Mouse (Mus musculus): ENCODE measurements around the gene Bmp7. TPM values are rescaled to one million over a fixed set of nuclear protein-coding genes. Genes with fewer than 3 reads are reported as not detected.

The Bmp7 gene
- polyA plus RNA-seq (2016; fragmentation: Nextera tagmentation; extraction: Ambion mirVana): 3.3 and 4.4 TPM in 2 replicates

DNA sequence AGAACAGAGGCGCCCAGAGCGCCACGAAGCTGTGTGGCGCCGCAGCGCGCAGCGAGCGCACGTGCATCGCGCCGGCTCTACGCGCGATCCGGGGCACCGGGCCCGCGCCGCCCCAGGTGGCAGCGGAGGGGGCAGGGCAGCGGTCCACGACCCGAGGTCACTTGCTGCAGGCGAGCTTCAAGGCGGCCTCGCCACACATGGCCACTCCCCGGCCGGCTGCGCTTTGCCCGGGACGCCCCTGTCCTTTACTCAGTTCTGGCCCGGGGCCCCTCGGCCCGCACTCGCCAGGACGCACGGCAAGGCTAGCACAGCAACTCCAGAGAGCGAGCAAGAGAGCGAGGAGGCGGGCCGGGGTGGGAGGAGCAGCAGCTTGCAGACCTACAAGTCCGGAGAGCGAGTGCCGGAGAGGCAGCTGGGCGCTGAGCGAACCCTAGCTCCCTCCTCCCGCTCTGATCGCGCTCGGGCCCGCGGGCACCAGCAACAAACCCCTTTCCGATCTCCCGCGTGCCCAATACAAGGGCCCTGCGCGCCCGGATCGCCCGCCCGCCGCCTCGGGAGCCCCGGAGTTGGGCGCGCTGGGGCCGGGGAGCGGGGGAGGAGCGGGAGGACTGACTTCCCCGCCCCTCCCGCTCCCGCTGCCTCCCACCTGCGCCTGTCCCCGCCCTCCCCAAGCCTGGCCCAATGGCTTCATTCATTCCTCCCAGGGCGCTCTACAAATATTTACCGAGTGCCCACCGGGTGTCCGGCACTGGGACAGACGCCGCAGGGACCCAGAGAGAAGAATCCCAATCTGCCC lies at the start of gene Bmp7:
TSS of gene Bmp7 (minus strand) at position 319 of the 796 bp plus-strand sequence.
- no peaks in the 10 kb centered on the region for H3K36me3 ChIP-seq
- peak within 1 kb of the TSS; percentile 67 for H3K4me2 ChIP-seq
- peak within 1 kb of the TSS; percentile 49 for H3K4me3 ChIP-seq
- peak within 1 kb of the TSS; percentile 64; the same call in 1 of the 2 replicates for H3K27ac ChIP-seq
- peak; percentile 56 for ATAC-seq
- no peaks in the 10 kb centered on the region for H3K9me3 ChIP-seq (replicated peaks)
- 0 out of 2 replicates have a peak within 1 kb of the TSS, but pooled peaks have one; percentile 7 for H3K9ac ChIP-seq
- WGBS (ENCODE audit: insufficient replicate concordance): under 1% methylated on average over 82 of the region's 82 CpGs
- H3K27me3 ChIP-seq (replicated peaks): peaks cover 97% of the 10 kb centered on the region
- H3K4me1 ChIP-seq: peaks cover 22% of the 10 kb centered on the region; the same call in 1 of the 2 replicates

- no peaks in the 10 kb centered on the region for H3K36me3 ChIP-seq
- WGBS (ENCODE audit: insufficient replicate concordance): 61% methylated on average over 9 of the region's 9 CpGs
- 0 out of 2 replicates have a peak, but pooled peaks have one; percentile 21 for ATAC-seq
- peaks cover 13% of the 10 kb centered on the region; the same call in 1 of the 2 replicates for H3K27me3 ChIP-seq (replicated peaks)
- H3K4me2 ChIP-seq: no peak overlapping the region
- no peak overlapping the region for H3K9ac ChIP-seq
- no peak overlapping the region for H3K27ac ChIP-seq
- H3K9me3 ChIP-seq (replicated peaks): no peaks in the 10 kb centered on the region
- H3K4me3 ChIP-seq: no peak overlapping the region
- H3K4me1 ChIP-seq: peaks cover 5% of the 10 kb centered on the region; the same call in 1 of the 2 replicates
Measured at GRCm38 (mm10) chr2:172982776-172983561, 42.8 kb upstream of the Bmp7 start.

DNA sequence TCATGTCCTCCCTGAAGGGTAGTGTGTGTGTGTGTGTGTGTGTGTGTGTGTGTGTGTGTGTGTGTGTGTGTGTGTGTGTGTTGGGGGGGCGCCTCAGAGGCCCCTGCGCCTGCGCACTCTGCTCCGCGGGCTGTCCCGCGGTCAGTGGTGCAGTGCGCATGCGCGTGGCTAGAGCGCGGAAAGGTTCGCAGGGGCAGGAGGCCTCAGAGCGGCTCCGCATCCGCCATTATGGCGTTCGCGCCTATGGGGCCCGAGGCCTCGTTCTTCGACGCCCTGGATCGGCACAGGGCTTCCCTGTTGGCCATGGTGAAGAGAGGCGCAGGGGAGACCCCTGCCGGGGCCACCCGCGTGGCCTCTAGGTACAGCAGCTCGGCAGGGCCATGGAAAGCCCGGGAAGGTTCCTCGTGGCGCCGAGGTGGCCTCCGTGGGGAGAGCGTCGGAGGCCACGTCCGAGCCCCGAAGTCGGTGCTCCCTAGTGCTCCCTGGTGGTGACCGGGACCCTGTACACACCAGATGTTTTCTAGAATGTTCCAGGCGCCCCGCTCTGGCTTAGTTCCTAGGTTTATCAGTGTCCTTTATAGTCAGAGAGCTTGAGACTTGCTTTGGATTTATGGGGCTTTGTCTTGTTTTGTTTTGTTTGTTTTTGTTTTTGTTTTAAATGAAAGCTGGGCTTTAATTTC lies 39.7 kb upstream of the Bmp7 start:
- ATAC-seq: no peak
- Histone ChIP-seq H3K4me1 (peaks cover 25% of the 10 kb centered on the region), H3K36me3 (no peaks in the 10 kb centered on the region), H3K27ac (no peak overlapping the region), H3K27me3 (replicated peaks) (no peaks in the 10 kb centered on the region; the same call in 1 of the 2 replicates), H3K9ac (no peak overlapping the region), H3K4me2 (no peak overlapping the region), H3K9me3 (replicated peaks) (no peaks in the 10 kb centered on the region), H3K4me3 (no peak overlapping the region)
- 91% methylated on average over 43 of the region's 43 CpGs for WGBS (ENCODE audit: insufficient replicate concordance)

DNA sequence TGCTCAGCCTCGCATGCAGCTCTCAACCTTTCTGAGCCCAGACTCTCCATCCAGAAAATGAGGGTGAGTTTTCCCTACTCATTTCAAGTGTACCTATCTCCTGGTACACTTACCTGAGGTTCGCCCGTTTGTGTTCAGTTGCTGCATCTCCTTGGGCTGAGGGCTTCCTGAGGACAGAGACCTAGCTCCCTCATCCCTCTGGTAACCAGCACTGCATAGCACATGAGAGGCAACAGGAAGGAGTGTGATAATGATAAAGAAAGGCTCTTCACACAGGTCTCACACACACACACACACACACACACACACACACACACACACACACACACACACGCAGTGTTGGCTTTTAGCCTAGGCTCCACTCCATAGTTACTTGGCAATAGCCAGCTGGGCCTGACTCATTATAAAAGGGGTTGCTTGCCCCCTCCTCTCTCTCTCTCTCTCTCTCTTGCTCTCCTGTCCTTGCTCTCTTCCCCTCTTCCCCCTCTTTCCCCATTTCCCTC lies 38.1 kb upstream of the Bmp7 start:
- WGBS (ENCODE audit: insufficient replicate concordance): 38% methylated on average over 4 of the region's 4 CpGs
- H3K4me3 ChIP-seq: no peak overlapping the region
- H3K27me3 ChIP-seq (replicated peaks): no peaks in the 10 kb centered on the region; the same call in 1 of the 2 replicates
- peak overlapping the region; percentile 48 for H3K4me2 ChIP-seq
- H3K9ac ChIP-seq: no peak overlapping the region
- H3K36me3 ChIP-seq: no peaks in the 10 kb centered on the region
- peaks cover 28% of the 10 kb centered on the region for H3K4me1 ChIP-seq
- H3K9me3 ChIP-seq (replicated peaks): no peaks in the 10 kb centered on the region
- no peak overlapping the region for H3K27ac ChIP-seq
- ATAC-seq: no peak

GRCm38 (mm10) chr2:172977409-172978130 lies 37.4 kb upstream of the Bmp7 start, which contains the start of gene Spo11:
Spo11 (plus strand) TSS chr2:172977700.
- H3K9me3 ChIP-seq (replicated peaks): no peaks in the 10 kb centered on the region
- no peak within 1 kb of the TSS for H3K27ac ChIP-seq
- no peak for ATAC-seq
- H3K9ac ChIP-seq: peak within 1 kb of the TSS; percentile 31
- H3K4me1 ChIP-seq: peaks cover 28% of the 10 kb centered on the region
- H3K4me2 ChIP-seq: peak within 1 kb of the TSS; percentile 48
- peak within 1 kb of the TSS; percentile 11 for H3K4me3 ChIP-seq
- H3K27me3 ChIP-seq (replicated peaks): no peaks in the 10 kb centered on the region; the same call in 1 of the 2 replicates
- no peaks in the 10 kb centered on the region for H3K36me3 ChIP-seq
- WGBS (ENCODE audit: insufficient replicate concordance): 14% methylated on average over 14 of the region's 14 CpGs

DNA sequence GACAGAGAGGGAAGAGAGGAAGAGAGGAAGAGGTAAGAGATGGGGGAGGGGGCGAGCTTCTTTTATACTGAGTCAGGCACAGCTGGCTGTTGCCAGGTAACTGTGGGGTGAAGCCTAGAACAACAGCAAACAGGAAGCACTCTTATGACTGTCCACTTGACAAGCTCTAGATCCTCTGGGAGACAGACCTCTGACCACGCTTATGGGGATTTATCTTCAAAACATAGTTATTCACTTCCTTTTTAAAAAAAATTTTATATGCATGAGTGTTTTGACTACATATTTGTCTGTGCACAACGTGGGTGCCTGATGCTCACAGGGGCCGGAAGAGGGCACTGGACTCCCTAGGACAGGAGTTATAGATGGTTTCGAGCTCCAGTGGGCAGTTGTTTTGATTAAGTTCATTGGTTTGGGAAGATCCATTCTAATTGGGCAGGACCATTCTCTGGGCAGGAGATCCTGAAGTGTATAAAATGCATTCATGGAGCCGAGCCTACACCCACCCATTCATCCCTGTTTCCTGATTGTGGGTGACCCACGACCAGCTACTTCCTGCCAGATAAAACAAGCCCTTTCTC lies 36.6 kb upstream of the Bmp7 start:
- peaks cover 28% of the 10 kb centered on the region for H3K4me1 ChIP-seq
- WGBS (ENCODE audit: insufficient replicate concordance): 15% methylated on average over 7 of the region's 7 CpGs
- H3K36me3 ChIP-seq: no peaks in the 10 kb centered on the region
- no peak overlapping the region for H3K9ac ChIP-seq
- no peaks in the 10 kb centered on the region; the same call in 1 of the 2 replicates for H3K27me3 ChIP-seq (replicated peaks)
- H3K4me3 ChIP-seq: peak overlapping the region; percentile 11; the same call in 1 of the 2 replicates
- peak overlapping the region; percentile 48 for H3K4me2 ChIP-seq
- 0 out of 2 replicates have a peak, but pooled peaks have one; percentile 31 for ATAC-seq
- no peak overlapping the region for H3K27ac ChIP-seq
- H3K9me3 ChIP-seq (replicated peaks): no peaks in the 10 kb centered on the region

- 74% methylated on average over 6 of the region's 6 CpGs for WGBS (ENCODE audit: insufficient replicate concordance)
- Histone ChIP-seq H3K9me3 (replicated peaks) (no peaks in the 10 kb centered on the region), H3K27me3 (replicated peaks) (no peaks in the 10 kb centered on the region; the same call in 1 of the 2 replicates), H3K4me1 (peaks cover 28% of the 10 kb centered on the region), H3K36me3 (no peaks in the 10 kb centered on the region), H3K9ac (no peak overlapping the region), H3K27ac (no peak overlapping the region), H3K4me3 (no peak overlapping the region), H3K4me2 (no peak overlapping the region)
- no peak for ATAC-seq
Measured at GRCm38 (mm10) chr2:172975159-172975558, 35.0 kb upstream of the Bmp7 start.

DNA sequence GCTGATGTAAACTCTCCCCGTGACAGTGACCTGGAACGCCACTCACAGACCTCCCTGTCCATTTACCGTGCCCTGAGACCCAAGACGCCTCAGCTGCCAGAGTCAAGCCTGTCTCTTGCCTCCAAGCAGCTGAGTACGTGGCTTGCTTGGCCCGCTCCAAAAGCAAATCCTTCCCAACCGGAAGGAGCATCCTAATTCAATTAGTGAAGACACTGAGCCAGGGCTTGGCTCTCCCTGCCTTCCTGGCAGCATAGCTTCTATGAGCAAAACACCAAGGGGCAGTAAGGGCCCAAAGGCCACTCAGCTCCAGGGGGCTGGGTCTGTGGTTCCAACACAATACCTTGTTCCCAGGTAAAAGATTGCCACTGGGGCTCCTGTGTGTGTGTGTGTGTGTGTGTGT lies 34.6 kb upstream of the Bmp7 start:
- peaks cover 28% of the 10 kb centered on the region for H3K4me1 ChIP-seq
- ATAC-seq: no peak
- no peak overlapping the region for H3K27ac ChIP-seq
- H3K27me3 ChIP-seq (replicated peaks): no peaks in the 10 kb centered on the region; the same call in 1 of the 2 replicates
- 53% methylated on average over 7 of the region's 7 CpGs for WGBS (ENCODE audit: insufficient replicate concordance)
- H3K9ac ChIP-seq: no peak overlapping the region
- H3K4me3 ChIP-seq: no peak overlapping the region
- H3K36me3 ChIP-seq: no peaks in the 10 kb centered on the region
- no peaks in the 10 kb centered on the region for H3K9me3 ChIP-seq (replicated peaks)
- H3K4me2 ChIP-seq: no peak overlapping the region

DNA sequence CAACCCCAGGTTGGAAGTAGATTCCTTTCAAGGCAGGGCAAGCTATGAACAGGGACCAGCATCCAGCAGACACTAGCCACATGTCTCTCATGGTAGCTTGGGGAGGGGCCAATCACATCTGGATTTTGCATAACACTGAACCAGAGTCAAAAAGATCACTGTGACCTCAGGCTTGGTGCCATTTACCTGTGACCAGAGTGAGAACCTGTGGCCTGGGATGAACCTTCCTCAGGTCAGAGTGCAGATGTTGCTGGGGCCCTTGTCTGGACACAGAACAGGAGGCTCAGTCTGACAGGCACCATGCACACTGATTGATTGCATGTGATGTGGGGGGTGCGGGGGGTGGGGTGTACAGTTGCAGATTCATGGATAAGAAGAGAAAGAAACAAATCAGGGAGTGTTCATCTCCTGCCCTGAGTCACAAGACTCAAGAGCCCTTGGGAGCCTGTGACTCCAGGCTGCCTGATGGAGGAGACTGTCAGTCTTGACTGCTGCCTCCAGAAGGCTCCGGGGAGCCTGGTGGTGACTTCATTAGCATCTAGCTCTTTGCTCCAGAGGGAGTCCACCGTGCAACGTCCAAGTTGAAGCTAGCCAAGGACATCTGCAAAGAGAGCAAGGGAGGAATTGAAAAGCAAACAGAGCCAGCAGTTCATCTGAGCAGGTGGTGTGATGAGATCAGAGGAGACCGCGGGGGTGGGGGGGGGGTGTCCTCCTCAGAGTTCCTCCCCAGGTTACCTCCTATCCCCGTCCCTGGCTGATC lies 33.9 kb upstream of the Bmp7 start:
- no peak for ATAC-seq
- Histone ChIP-seq H3K9ac (no peak overlapping the region), H3K4me3 (no peak overlapping the region), H3K4me1 (peaks cover 28% of the 10 kb centered on the region), H3K36me3 (no peaks in the 10 kb centered on the region), H3K27ac (no peak overlapping the region), H3K9me3 (replicated peaks) (no peaks in the 10 kb centered on the region), H3K4me2 (no peak overlapping the region), H3K27me3 (replicated peaks) (no peaks in the 10 kb centered on the region; the same call in 1 of the 2 replicates)
- 27% methylated on average over 7 of the region's 7 CpGs for WGBS (ENCODE audit: insufficient replicate concordance)

- ATAC-seq: no peak
- WGBS (ENCODE audit: insufficient replicate concordance): 77% methylated on average over 2 of the region's 2 CpGs
- Histone ChIP-seq H3K4me2 (no peak overlapping the region), H3K27me3 (replicated peaks) (no peaks in the 10 kb centered on the region), H3K9me3 (replicated peaks) (no peaks in the 10 kb centered on the region), H3K36me3 (no peaks in the 10 kb centered on the region), H3K4me1 (peaks cover 12% of the 10 kb centered on the region), H3K9ac (no peak overlapping the region), H3K4me3 (no peak overlapping the region), H3K27ac (no peak overlapping the region)
Measured at GRCm38 (mm10) chr2:172971865-172972264, 31.7 kb upstream of the Bmp7 start.
